Mouse (Mus musculus) right cerebral cortex, postnatal 25 days (tissue): Measurements from ENCODE around the gene Pcgf2.
"Not testable (repeated sequence)": the region's sequence is repeated elsewhere in the genome, so short reads cannot be mapped to it uniquely, and the experiment has no call there.

ENCODE experiments used
- DNase-seq: peaks from one replicate; pipeline ENCODE4 v3.0.0; 2022

Gene Pcgf2

DNA sequence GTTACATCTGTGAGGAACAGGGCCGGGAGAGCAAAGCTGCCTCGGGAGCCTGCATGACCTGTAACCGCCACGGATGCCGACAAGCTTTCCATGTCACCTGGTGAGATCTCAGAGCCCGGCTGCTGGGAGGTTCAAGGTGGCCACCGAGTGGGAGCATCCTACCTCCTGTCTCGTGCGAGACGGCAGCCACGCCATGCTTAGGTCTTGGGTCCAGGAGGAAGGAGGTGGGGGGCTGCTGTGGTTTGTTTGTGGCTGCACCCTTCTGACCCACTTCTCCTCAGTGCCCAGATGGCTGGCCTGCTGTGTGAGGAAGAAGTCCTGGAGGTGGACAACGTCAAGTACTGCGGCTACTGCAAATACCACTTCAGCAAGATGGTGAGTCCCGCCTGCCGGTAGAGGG is 33.5 kb downstream of the Pcgf2 start:
- DNase-seq: no peak

DNA sequence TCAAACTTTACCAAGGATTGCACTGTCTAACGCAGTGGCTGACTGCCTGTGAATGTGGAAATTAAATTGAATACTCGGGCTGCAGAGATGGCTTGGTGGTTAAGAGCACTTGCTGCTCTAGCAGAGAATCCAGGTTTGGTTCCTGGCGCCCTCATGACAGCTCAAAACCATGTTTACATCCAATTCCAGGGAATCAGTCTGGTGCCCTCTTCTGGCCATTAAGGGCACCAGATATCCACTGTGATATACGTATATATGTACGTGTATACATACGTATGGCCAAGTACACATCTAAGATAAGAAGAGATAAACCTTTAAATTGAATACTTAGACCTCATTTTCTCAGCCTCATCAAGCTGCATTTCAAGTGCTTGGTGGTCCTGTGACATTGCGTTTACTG is 34.1 kb downstream of the Pcgf2 start:
- DNase-seq: no peak

GRCm38 (mm10) chr11:97665431-97665830 is 34.9 kb downstream of the Pcgf2 start:
- no peak for DNase-seq

DNA sequence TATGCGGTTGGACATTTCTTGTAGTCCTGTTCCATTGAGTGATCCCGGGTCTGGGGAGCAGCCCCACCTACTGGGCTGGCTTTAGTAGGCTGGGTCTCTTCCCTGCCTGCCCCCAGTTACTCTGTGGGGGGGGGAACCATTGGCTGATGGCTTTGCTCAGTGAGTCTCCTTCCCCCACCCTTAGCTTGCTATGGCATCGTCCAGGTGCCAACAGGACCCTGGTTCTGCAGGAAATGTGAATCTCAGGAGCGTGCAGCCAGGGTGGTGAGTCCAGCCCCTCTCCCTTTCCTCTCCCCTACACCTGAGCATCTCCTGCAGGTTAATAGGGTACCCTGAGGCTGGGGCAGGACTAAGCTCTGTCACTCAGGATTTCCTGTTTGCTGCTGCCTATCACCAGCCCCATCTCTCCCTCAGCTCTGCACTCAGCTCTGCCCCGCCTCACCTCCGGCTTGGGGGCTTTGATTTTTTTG is 35.5 kb downstream of the Pcgf2 start:
- DNase-seq: no peak

- DNase-seq: no peak
Measured at GRCm38 (mm10) chr11:97664339-97664665, 36.0 kb downstream of the Pcgf2 start.

DNA sequence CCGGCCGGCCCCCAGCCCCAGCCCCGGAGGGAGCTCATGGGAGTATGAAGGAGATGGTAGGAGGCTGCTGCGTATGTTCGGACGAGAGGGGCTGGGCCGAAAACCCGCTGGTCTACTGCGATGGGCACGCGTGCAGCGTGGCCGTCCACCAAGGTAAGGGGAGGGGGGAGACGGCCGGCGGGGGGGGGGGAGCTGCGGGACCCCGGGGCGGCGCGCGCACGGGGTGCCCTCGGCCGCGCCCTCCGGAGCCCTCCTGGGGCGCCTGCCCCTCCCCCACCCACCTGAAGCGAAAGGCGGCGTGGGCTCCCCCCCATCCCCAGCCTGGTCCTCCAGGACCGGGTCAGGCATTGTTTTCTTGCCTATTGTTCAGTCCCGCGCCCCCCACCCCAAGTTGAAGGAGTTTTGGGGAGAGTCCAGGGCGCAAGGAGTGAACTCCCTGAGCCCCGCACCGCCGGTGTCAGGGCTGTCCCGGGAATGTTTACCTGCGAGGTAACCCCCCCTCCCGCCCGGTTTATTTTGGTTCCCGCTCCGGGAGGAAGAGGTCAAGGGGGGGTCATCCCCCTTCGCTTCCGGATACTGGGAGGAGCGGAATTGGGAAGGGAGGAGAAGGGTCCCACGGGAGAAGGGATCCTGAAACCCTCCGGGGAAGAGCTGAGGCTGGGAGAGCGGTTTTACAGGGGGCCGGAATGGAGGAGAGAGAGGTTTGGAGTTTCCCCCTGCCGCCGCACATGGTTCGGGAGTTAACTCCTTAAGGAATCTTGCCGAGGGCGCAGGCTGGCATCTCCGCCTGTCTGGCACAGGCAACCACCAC is 36.6 kb downstream of the Pcgf2 start:
- no peak for DNase-seq

- peak; percentile 72 for DNase-seq
Measured at GRCm38 (mm10) chr11:97662893-97663527, 37.3 kb downstream of the Pcgf2 start, which contains the start of gene Mllt6. Gene Mllt6, plus strand, starts transcription at chr11:97663414.

DNA sequence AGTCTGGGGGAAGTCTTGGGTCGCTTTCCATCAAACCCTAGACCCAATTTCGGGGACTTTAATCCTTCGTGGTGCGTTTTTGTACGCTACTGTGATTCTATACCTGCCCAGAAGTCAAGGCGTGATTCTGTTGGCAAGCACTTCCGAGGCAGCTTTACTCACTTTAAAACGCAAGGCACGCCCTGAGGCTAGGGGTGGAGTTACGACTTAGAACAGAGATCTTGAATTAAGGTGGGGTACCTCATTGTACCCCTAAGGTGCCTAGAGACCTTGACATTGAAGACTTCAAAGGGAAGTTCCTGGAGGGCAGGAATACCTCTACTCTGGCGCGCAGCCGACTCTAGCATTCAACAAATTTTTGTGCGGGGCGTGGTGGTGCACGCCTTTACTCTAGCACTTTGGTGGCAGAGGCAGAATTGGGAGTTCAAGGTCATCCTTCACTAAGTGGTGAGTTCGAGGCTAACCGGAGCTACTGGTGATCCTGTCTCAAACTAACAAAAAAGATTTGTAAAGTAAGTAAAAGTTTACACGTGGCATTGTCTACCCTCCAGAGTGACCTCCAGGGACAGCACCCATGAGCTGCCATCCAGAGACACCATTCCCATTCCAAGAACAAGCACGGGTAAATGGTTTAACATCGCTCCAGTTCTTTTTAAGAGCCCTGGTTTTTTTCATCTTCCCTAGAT is 37.9 kb downstream of the Pcgf2 start:
- DNase-seq: no peak

GRCm38 (mm10) chr11:97661648-97662133 is 38.6 kb downstream of the Pcgf2 start:
- no peak for DNase-seq

DNA sequence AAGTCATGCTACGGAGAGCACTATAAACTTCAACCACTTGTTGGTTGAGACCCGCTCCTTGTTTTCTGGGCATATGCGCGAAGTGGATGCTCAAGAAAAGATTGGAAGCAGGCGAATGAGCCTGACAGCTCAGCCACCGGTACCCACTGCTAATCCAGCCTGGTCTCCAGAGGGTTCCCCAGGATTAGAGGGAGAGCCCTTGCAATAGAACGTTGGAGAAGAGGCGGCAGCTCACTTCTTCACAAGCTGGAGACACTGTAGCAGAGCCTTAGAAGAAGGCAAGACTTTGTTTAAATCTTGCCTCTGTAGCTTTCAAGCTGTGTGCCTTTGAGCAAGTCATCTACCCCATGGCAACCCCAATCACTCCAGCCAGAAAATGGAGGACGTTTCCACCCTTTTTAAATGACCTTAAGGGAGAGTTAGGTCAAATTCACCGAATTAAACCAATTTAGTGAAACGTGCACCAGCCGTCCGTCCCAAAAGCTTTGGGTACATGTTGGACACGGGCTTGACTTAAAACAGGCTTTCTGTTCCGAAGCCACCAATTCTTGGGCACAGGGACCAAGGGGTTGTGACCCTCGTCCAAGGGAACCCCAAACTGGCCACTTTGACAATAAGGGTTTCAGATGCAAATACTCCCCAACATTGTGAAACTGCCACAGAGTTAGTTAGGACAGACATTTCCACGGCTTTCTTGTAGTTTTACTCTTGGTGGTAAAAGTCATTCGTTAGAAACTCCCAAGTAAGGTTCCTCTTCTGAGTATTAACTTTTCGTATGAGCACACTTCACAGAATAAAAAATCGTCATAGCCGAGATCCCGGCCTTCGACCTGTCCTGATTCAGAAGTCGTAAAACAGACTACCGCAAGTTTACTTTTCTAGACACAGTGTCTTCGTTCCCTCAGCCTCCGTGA is 39.3 kb downstream of the Pcgf2 start:
- DNase-seq: no peak

DNA sequence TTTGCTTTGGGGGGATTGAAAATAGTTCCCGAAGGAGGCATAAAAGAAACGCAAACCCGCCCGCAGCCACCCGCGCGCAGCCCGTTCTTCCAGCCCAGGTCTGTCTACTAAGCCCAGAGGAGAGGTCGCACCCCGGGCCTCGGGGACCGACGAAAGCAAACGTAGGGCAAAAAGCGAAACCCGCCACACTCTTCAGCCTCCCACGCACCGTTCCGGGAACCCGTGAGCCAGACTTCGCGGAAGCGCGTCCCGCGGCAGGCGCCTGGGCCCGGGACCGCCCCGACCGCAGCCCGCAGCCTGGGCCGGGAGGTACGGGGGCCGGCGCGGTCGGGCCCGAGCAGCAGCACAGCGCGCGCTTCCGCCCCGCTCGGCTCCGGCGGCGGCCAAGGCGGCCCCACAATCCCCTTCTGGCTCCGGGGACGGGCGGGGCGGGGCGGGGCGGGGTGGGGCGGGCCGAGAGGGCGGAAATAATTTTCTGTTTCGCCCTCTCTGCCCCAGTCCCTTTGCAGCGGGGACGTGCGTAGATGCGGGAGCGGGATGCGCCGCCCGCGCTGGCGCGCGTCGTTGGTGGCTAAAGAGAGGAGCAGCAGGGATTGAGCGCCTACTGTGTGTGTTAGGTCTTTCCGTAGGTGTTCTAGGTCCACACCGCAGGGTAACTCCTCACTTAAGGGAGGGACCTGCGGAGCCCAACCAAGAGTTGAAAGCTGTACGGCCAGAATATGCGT is 40.1 kb downstream of the Pcgf2 start:
- peak; percentile 86 for DNase-seq

GRCm38 (mm10) chr11:97659267-97659989 is 40.9 kb downstream of the Pcgf2 start:
- DNase-seq: no peak

DNA sequence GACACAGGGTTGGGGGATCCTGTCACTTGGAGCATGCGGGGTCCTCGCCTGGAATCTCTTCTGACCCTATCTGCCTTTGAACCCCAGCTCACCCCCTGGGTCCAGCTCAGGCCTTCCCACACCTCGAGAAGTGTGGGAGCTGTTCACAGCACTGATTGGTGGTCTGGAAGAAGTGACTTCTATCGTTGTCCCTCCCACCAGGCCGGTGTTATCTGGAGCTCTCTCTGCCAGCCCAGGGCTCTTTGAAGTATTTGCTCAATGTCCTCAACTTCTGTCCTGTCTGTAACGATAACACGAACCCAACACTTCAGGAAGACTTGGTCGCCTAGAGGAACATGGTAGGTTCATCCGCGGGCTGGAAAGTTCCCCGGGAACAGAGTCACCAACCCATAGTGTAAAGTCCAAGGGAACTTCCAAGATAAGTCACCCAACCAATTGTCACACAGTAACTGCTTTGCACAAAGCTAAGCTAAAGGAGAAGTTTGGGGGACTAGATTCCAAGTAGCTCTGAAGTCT is 41.5 kb downstream of the Pcgf2 start:
- DNase-seq: no peak

- not testable (repeated sequence) for DNase-seq
Measured at GRCm38 (mm10) chr11:97657967-97658366, 42.3 kb downstream of the Pcgf2 start.

GRCm38 (mm10) chr11:97657184-97657945 is 42.9 kb downstream of the Pcgf2 start:
- DNase-seq: no peak

DNA sequence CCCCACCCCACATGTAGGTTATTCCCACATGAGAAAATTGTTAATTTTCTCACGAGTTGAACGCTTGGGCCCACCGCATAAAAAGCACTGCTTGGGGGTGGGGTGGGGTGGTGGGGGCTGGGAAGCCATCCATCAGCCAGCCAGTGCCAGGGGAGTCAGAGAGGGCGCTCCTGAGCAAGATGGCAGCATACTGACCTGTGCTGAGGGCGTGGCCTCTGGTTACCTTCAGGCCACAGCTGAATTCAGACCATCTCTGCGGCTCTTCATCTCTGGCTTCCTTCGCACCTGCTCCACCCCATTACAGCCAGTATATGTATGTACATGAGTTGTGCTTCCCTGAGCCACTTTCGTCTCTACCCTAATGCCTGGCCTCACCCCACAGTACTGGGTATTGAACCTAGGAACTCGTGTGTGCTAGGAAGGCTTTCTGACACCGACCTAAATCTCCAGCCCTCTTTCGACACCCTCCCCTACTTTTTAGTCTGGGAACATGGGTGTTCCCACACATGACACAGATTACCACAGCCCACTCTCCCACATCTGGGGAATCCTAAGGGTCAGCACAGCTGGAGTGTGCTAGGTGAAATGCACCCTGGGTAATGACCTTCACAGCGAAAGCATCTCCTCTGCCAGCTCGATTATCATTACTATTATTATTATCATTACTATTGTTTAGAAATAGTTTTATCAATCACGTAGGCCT is 43.9 kb downstream of the Pcgf2 start:
- DNase-seq: no peak

DNA sequence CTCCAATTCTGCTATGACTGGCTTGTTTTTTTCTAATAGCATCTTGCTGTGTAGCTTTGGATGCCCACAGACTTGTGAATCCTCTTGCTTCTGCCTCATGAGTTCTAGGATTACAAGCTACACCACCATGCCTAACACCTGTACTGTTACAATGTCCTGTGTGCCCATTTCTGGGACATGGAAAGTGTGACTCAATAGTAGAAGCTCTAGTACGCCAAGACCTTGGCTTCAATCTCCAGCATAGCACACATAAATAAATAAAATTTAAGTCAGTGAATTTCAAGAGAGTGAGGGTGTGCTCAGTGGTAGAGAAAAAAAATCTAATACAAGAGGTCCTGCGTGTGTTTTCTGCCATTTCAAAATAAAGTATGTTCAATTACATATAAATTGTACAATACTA is 46.1 kb downstream of the Pcgf2 start:
- no peak for DNase-seq

DNA sequence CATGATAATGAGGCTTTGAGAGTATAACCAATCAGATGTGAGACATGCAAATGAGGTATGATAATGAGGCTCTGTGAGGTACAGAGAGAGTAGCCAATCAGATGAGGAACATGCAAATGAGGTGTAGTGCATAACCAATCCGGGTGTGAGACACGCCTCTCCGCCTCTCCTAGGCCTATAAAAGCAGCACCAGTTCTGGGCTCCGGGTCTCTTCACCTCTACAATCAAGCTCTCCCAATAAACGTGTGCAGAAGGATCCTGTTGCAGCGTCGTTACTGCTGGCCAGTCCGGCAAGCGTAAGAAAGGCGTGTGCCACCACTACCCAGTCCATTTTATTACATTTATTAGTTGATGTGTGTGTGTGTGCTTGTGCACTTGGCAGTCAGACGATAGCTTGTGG is 46.9 kb downstream of the Pcgf2 start:
- not testable (repeated sequence) for DNase-seq

GRCm38 (mm10) chr11:97650341-97650740 is 50.0 kb downstream of the Pcgf2 start:
- no peak for DNase-seq
